ENCODE assay signal across 21 mouse cellular contexts in genomic region chr9:115032786-115033185, GRCm38 (mm10). TPM values are rescaled to one million over a fixed set of nuclear protein-coding genes. Genes with fewer than 3 reads are reported as not detected.
"Had no signal": no experiment of that assay in that cellular context is flagged by ENCODE, and none has a peak within 500 bp of the region (broad histone marks: within the 10 kb centered on the region; RNA-seq: fewer than 3 reads in every experiment).

No protein-coding gene starts in this region.

- H3K4me3 ChIP-seq: limb, embryonic 12.5 days; limb, embryonic 15.5 days; midbrain, embryonic 12.5 days; midbrain, embryonic 15.5 days; neural tube, embryonic 12.5 days; neural tube, embryonic 15.5 days had no signal

- DNase-seq: kidney, adult 18-20 months; kidney, adult 9 months; kidney, postnatal 25 days; liver, postnatal 0 days; lung, embryonic 14.5 days; right cerebral cortex, adult 18-20 months; right cerebral cortex, postnatal 14 days; right cerebral cortex, postnatal 4 days; thymus, adult 2 months; thymus, postnatal 14 days; thymus, postnatal 4 days had no signal

- H3K27ac ChIP-seq: limb, embryonic 12.5 days; limb, embryonic 15.5 days; liver, embryonic 14.5 days; macrophage; midbrain, embryonic 12.5 days; midbrain, embryonic 15.5 days; neural tube, embryonic 12.5 days; neural tube, embryonic 15.5 days; stomach, postnatal 0 days had no signal

RNA-seq across cellular contexts. Expression of gene Osbpl10, which starts 54.4 kb away (rescaled TPM):
- total RNA-seq: megakaryocyte, adult 5-6 weeks had no signal
- polyA plus RNA-seq: macrophage had no signal
